Mouse (Mus musculus): Measurements from ENCODE around the gene Cenps. TPM values are rescaled to one million over a fixed set of nuclear protein-coding genes. Genes with fewer than 3 reads are reported as not detected.
"Not testable (repeated sequence)": the region's sequence is repeated elsewhere in the genome, so short reads cannot be mapped to it uniquely, and the experiment has no call there.

Gene Cenps
- polyA plus RNA-seq, 2 experiments = 23.0 to 27.2 TPM

DNA sequence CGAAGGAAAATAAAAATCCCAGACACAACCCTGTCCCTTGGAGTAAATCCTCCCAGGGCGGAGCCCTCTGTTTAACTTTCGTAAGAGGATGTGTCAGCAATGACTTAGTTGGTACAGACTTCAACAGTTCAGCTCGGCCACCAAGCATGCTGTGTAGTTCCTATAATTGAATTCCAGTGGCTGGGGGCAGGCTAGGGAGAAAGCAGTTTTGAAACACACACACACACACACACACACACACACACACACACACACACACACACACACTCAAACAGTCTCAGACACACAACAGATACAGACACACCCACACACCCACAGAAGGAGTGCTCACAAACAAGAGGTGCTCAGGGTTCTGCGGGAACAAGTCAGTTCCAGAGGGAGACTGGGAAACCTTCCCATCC lies 34.2 kb upstream of the Cenps start:
- 0 out of 2 replicates have a peak overlapping the region, but pooled peaks have one; percentile 5 for H3K27ac ChIP-seq (replicated peaks; ENCODE audit: low read depth, low read length)

DNA sequence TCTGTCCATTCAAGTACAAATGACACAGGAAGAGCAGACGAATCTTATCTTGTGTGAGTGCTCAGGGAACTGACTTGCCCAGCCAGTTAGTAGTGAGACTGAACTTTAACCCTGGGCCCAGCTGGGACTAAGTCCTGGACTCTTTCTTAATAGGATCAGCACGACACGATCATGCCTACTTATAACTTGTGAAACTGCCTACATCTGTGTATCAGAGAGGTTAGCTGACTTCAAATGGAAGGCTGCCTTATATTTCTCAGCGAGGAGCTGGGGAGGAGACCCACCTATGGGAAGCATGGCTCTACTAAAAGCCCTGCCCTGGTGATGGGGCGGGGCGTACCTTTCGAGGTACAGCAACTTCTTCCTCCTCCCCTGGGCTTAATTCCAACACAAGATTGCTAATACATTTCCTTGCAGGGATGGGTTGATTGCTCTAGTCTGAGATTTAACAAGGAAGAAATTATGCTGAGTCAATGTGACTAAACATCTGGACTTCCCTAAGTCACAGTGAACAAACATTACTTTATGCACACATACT lies 33.0 kb upstream of the Cenps start:
- TF ChIP-seq POLR2A (IDR thresholded peaks at IDR 0.05; ENCODE audit: borderline replicate concordance, extremely low read depth, insufficient read depth, insufficient read length) = no peak
- H3K36me3 ChIP-seq (ENCODE audit: control insufficient read depth, insufficient read depth, low read length) = no peaks in the 10 kb centered on the region
- H3K4me3 ChIP-seq (replicated peaks; ENCODE audit: low read length) = no peak overlapping the region
- H3K4me1 ChIP-seq (ENCODE audit: control insufficient read depth, insufficient read depth, low read length) = peaks cover 8% of the 10 kb centered on the region
- H3K4me2 ChIP-seq (replicated peaks; ENCODE audit: low read depth, low read length, severe bottlenecking) = no peak overlapping the region
- ATAC-seq (ENCODE audit: low FRiP score, low read depth) = no peak
- H3K9ac ChIP-seq (ENCODE audit: low read depth, low read length, severe bottlenecking) = no peak overlapping the region
- no peaks in the 10 kb centered on the region for H3K9me3 ChIP-seq (ENCODE audit: control insufficient read depth, low read length)
- no peak overlapping the region for H3K27ac ChIP-seq (replicated peaks; ENCODE audit: low read depth, low read length)
- 67% methylated on average over 7 of the region's 7 CpGs for WGBS
- H3K27me3 ChIP-seq (ENCODE audit: control insufficient read depth, insufficient read depth, low read length) = no peaks in the 10 kb centered on the region
- DNase-seq (ENCODE audit: low spot score) = no peak

More for the DNA sequence above, 34.2 kb upstream of the Cenps start:
- Histone ChIP-seq H3K9ac (ENCODE audit: low read depth, low read length, severe bottlenecking) (no peak overlapping the region), H3K4me2 (replicated peaks; ENCODE audit: low read depth, low read length, severe bottlenecking) (no peak overlapping the region), H3K36me3 (ENCODE audit: control insufficient read depth, insufficient read depth, low read length) (no peaks in the 10 kb centered on the region; the same call in 1 of the 2 replicates), H3K4me3 (replicated peaks; ENCODE audit: low read length) (no peak overlapping the region), H3K9me3 (ENCODE audit: control insufficient read depth, low read length) (no peaks in the 10 kb centered on the region), H3K4me1 (ENCODE audit: control insufficient read depth, insufficient read depth, low read length) (peaks cover 6% of the 10 kb centered on the region), H3K27me3 (ENCODE audit: control insufficient read depth, insufficient read depth, low read length) (no peaks in the 10 kb centered on the region)
- ATAC-seq (ENCODE audit: low FRiP score, low read depth) (no peak), DNase-seq (ENCODE audit: low spot score) (no peak)
- no peak for TF ChIP-seq POLR2A (IDR thresholded peaks at IDR 0.05; ENCODE audit: borderline replicate concordance, extremely low read depth, insufficient read depth, insufficient read length)
- WGBS = 71% methylated on average over 5 of the region's 5 CpGs

DNA sequence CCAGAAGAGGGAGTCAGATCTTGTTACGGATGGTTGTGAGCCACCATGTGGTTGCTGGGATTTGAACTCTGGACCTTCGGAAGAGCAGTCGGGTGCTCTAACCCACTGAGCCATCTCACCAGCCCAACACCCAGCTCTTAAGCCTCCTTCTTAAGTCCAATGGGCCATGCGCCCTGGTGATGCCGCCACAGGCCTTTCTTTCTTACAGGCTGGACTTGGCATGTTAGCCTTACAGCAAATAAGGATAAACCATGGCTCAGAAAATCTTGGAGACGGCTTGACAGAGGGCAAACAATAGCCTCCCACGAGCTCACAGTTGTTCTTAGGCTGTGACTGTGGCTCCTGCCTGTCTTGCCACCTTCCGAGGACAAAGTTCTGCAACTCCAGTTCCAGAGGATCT lies 32.5 kb upstream of the Cenps start:
- not testable (repeated sequence) for H3K27me3 ChIP-seq (ENCODE audit: control insufficient read depth, insufficient read depth, low read length); H3K27ac ChIP-seq (replicated peaks; ENCODE audit: low read depth, low read length); DNase-seq (ENCODE audit: low spot score); H3K4me3 ChIP-seq (replicated peaks; ENCODE audit: low read length); H3K4me2 ChIP-seq (replicated peaks; ENCODE audit: low read depth, low read length, severe bottlenecking); H3K9ac ChIP-seq (ENCODE audit: low read depth, low read length, severe bottlenecking); H3K36me3 ChIP-seq (ENCODE audit: control insufficient read depth, insufficient read depth, low read length); H3K9me3 ChIP-seq (ENCODE audit: control insufficient read depth, low read length); ATAC-seq (ENCODE audit: low FRiP score, low read depth)
- 84% methylated on average over 7 of the region's 8 CpGs for WGBS
- peaks cover 12% of the 10 kb centered on the region for H3K4me1 ChIP-seq (ENCODE audit: control insufficient read depth, insufficient read depth, low read length)

DNA sequence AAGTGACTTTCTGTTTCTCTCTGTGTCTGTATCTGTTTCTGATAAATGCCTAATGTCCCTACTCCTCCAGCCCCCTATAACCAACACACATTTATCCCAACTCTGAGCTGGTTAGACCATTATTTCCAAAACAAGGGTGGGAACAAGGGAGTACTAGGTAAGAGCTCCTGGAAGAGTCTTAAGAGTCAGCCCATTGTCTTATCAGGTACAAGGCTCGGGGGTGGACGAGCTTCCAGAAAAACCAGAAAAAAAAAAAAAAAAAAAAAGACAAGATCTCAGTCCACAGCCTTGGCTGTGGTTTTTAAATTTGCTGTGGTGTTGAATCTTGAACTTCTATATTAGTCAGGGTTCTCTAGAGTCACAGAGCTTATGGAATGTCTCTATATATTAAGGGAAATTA lies 30.6 kb upstream of the Cenps start:
- Histone ChIP-seq H3K4me2 (replicated peaks; ENCODE audit: low read depth, low read length, severe bottlenecking) (no peak overlapping the region), H3K4me1 (ENCODE audit: control insufficient read depth, insufficient read depth, low read length) (peaks cover 10% of the 10 kb centered on the region), H3K9ac (ENCODE audit: low read depth, low read length, severe bottlenecking) (no peak overlapping the region), H3K9me3 (ENCODE audit: control insufficient read depth, low read length) (no peaks in the 10 kb centered on the region), H3K27me3 (ENCODE audit: control insufficient read depth, insufficient read depth, low read length) (no peaks in the 10 kb centered on the region), H3K4me3 (replicated peaks; ENCODE audit: low read length) (no peak overlapping the region), H3K36me3 (ENCODE audit: control insufficient read depth, insufficient read depth, low read length) (peaks cover 11% of the 10 kb centered on the region), H3K27ac (replicated peaks; ENCODE audit: low read depth, low read length) (no peak overlapping the region)
- no peak for ATAC-seq (ENCODE audit: low FRiP score, low read depth)
- 77% methylated on average over 2 of the region's 2 CpGs for WGBS
- no peak for TF ChIP-seq POLR2A (IDR thresholded peaks at IDR 0.05; ENCODE audit: borderline replicate concordance, extremely low read depth, insufficient read depth, insufficient read length)
- DNase-seq (ENCODE audit: low spot score) = no peak

DNA sequence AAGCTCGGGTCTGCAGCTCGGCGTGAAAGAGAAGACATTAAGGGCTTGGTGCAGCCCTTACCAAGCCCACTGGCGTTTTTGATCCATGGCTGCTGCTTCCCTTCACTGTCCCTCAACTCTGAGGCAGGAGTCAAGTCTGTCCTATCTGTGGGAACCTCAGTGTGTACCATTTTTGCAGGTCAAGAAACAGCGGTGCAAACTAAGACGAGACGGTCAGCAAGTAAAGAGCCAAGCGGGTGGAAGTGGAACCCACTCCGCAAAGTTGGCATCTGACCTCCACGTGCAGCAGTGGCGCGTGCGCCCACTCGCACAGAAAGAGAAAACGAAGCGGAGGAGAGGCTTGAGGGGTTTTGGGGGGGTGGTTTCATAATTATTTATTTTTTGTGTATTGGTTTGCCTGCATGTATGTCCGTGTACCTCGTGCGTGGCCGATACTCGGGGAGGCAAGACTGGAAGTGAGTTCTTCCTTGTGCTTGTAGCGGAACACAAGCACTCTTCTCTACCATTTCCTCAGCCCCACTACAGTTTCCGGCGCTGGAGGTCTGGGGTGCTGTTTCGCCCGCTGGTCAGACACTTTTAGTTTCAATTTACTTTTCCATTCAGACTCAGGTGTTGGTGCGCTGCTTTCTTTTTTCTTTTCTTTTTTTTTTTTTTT lies 29.7 kb upstream of the Cenps start:
- ATAC-seq (ENCODE audit: low FRiP score, low read depth) = peak; percentile 62
- WGBS = under 1% methylated on average over 27 of the region's 27 CpGs
- no peak for DNase-seq (ENCODE audit: low spot score)

More for the DNA sequence above, 29.7 kb upstream of the Cenps start:
- H3K27ac ChIP-seq (replicated peaks; ENCODE audit: low read depth, low read length) = peak overlapping the region; percentile 77
- no peaks in the 10 kb centered on the region for H3K27me3 ChIP-seq (ENCODE audit: control insufficient read depth, insufficient read depth, low read length)
- peaks cover 5% of the 10 kb centered on the region; the same call in 1 of the 2 replicates for H3K4me1 ChIP-seq (ENCODE audit: control insufficient read depth, insufficient read depth, low read length)
- peaks cover 18% of the 10 kb centered on the region for H3K36me3 ChIP-seq (ENCODE audit: control insufficient read depth, insufficient read depth, low read length)
- H3K4me2 ChIP-seq (replicated peaks; ENCODE audit: low read depth, low read length, severe bottlenecking) = peak overlapping the region; percentile 66
- no peaks in the 10 kb centered on the region for H3K9me3 ChIP-seq (ENCODE audit: control insufficient read depth, low read length)
- H3K9ac ChIP-seq (ENCODE audit: low read depth, low read length, severe bottlenecking) = peak overlapping the region; percentile 81
- no peak for TF ChIP-seq POLR2A (IDR thresholded peaks at IDR 0.05; ENCODE audit: borderline replicate concordance, extremely low read depth, insufficient read depth, insufficient read length)
- peak overlapping the region; percentile 75 for H3K4me3 ChIP-seq (replicated peaks; ENCODE audit: low read length)

Data from limb, embryonic 14.5 days (tissue).